Mouse (Mus musculus) heart, postnatal 4 days (tissue): ENCODE measurements at regions not wholly inside any gene's neighbourhood (a gene's known extent, or its start where the extent isn't known, plus 50 kb on each side); places are given as distances from the start of the nearest gene placed in this dataset.

Experiments
- DNase-seq: peaks from one replicate; pipeline ENCODE4 v3.0.0; 2021

- peak; percentile 4 for DNase-seq
These were observed 451.0 kb downstream of the Tpm3-rs7 start for GRCm38 (mm10) chr14:113765406-113765805.
